Mouse (Mus musculus) left cerebral cortex, postnatal 36 days (tissue): ENCODE measurements around the gene Gm13271. TPM values are rescaled to one million over a fixed set of nuclear protein-coding genes. Genes with fewer than 3 reads are reported as not detected.
"Not testable (repeated sequence)": the region's sequence is repeated elsewhere in the genome, so short reads cannot be mapped to it uniquely, and the experiment has no call there.

Source experiments
- DNase-seq, 2 experiments: peaks; one replicate each; pipeline ENCODE4 v3.0.0; 2021 to 2022; ENCODE audit warnings: low spot score in 2 of 2, mixed read lengths in 1 of 2
- intact Hi-C: fragments of 180-260 bp; cut with DNase I; formaldehyde crosslinking; loops from one replicate; pipeline ENCODE4 v1.15.1; 2025
- total RNA-seq, 2 experiments: library from RNA; stranded (reverse); gene quantifications; 2 replicates each; pipeline ENCODE4 v1.2.3; 2021

Gene Gm13271
- not detected for total RNA-seq

GRCm38 (mm10) chr4:88754818-88755340, at the start of gene Gm13271:
Gene Gm13271 (plus strand): TSS chr4:88754868.
- intact Hi-C loops = not testable (repeated sequence)
- peak; percentile 64 to 65 for DNase-seq

- intact Hi-C loops = no loop called here
- no peak for DNase-seq
These were observed 48.7 kb upstream of the Gm13271 start for GRCm38 (mm10) chr4:88705924-88706323.

- intact Hi-C loops = no loop called here
- DNase-seq = no peak
These were observed 47.4 kb upstream of the Gm13271 start for GRCm38 (mm10) chr4:88707128-88707826.

- no peak for DNase-seq
These were observed 40.4 kb upstream of the Gm13271 start for GRCm38 (mm10) chr4:88714281-88714680.

GRCm38 (mm10) chr4:88715059-88715458, 39.6 kb upstream of the Gm13271 start:
- DNase-seq = no peak
- intact Hi-C loops = no loop called here

More at GRCm38 (mm10) chr4:88714281-88714680, 40.4 kb upstream of the Gm13271 start:
- intact Hi-C loops = no loop called here

- intact Hi-C loops = no loop called here
These were observed 36.0 kb upstream of the Gm13271 start for GRCm38 (mm10) chr4:88718715-88719114.

GRCm38 (mm10) chr4:88721791-88722721, 32.6 kb upstream of the Gm13271 start, which contains the start of the genes Gm26566 and Klhl9:
Gene Gm26566 (plus strand): TSS chr4:88721805.
Gene Klhl9 (minus strand): TSS chr4:88722465.
- intact Hi-C loops = no loop called here
- peak; percentile 90 to 92 for DNase-seq

More at GRCm38 (mm10) chr4:88718715-88719114, 36.0 kb upstream of the Gm13271 start:
- DNase-seq = no peak

- intact Hi-C loops = no loop called here
These were observed 31.1 kb upstream of the Gm13271 start for GRCm38 (mm10) chr4:88723497-88724090.

GRCm38 (mm10) chr4:88726727-88727126, 27.9 kb upstream of the Gm13271 start:
- DNase-seq = no peak
- intact Hi-C loops = no loop called here

More at GRCm38 (mm10) chr4:88723497-88724090, 31.1 kb upstream of the Gm13271 start:
- DNase-seq = no peak

- intact Hi-C loops = no loop called here
- no peak for DNase-seq
These were observed 27.3 kb upstream of the Gm13271 start for GRCm38 (mm10) chr4:88727324-88727723.

GRCm38 (mm10) chr4:88738480-88738879, 16.2 kb upstream of the Gm13271 start:
- no peak for DNase-seq
- intact Hi-C loops = no loop called here

GRCm38 (mm10) chr4:88739036-88739435, 15.6 kb upstream of the Gm13271 start:
- DNase-seq = no peak
- intact Hi-C loops = no loop called here

- intact Hi-C loops = loop anchor here (10.0 kb wide), 1 partner anchor 47 kb away; the partner anchor contains the start of gene Ifnab
- no peak for DNase-seq
These were observed 13.2 kb upstream of the Gm13271 start for GRCm38 (mm10) chr4:88741426-88741825.

- intact Hi-C loops = loop anchor here (10.0 kb wide), 1 partner anchor 48 kb away; the partner anchor contains the start of gene Ifnab
- no peak for DNase-seq
These were observed 11.8 kb upstream of the Gm13271 start for GRCm38 (mm10) chr4:88742771-88743371.

GRCm38 (mm10) chr4:88744207-88744606, 10.5 kb upstream of the Gm13271 start:
- no peak for DNase-seq
- intact Hi-C loops = loop anchor here (10.0 kb wide), 1 partner anchor 49 kb away; the partner anchor contains the start of gene Ifnab

GRCm38 (mm10) chr4:88749926-88750325, 4.7 kb upstream of the Gm13271 start:
- intact Hi-C loops = loop anchor here (10.0 kb wide), 1 partner anchor 55 kb away; the partner anchor contains the start of gene Ifnab
- no peak for DNase-seq

GRCm38 (mm10) chr4:88756581-88757513, 2.2 kb downstream of the Gm13271 start:
- intact Hi-C loops, DNase-seq: not testable (repeated sequence)

- peak; percentile 88 to 90 for DNase-seq
- intact Hi-C loops = not testable (repeated sequence)
These were observed 3.0 kb downstream of the Gm13271 start for GRCm38 (mm10) chr4:88757628-88758031.
